Mouse (Mus musculus): Measurements from ENCODE around the gene Cnga2.

Gene Cnga2

DNA sequence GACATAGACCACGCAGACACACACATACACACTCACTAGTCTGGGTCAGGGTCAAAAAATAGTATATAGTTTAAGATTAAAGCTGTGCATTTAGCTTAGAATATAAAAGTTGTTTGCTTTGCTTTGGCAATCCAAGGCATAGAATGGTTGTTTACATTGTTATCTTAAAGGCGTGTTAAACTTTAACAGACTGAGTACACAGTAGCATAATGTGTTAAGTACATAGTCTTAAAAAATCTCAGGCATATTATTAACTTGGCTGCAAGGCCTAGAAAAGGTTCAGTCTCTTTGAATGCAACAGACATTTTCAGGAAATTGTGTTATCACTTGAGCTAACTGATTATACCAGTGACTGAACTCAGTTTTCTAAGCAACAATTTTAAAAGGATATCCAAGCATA is 56.3 kb downstream of the Cnga2 start:
- DNase-seq (ENCODE audit: low read depth, low spot score) = no peak

All from CD4-positive, CD25-positive, alpha-beta regulatory T cell, adult 2 months (primary cell).